Mouse (Mus musculus): ENCODE measurements around the gene Gm6588. TPM values are rescaled to one million over a fixed set of nuclear protein-coding genes. Genes with fewer than 3 reads are reported as not detected.
"Not testable (repeated sequence)": the region's sequence is repeated elsewhere in the genome, so short reads cannot be mapped to it uniquely, and the experiment has no call there.

Gm6588 gene
- not detected in 2 replicates for polyA plus RNA-seq (2012)

DNA sequence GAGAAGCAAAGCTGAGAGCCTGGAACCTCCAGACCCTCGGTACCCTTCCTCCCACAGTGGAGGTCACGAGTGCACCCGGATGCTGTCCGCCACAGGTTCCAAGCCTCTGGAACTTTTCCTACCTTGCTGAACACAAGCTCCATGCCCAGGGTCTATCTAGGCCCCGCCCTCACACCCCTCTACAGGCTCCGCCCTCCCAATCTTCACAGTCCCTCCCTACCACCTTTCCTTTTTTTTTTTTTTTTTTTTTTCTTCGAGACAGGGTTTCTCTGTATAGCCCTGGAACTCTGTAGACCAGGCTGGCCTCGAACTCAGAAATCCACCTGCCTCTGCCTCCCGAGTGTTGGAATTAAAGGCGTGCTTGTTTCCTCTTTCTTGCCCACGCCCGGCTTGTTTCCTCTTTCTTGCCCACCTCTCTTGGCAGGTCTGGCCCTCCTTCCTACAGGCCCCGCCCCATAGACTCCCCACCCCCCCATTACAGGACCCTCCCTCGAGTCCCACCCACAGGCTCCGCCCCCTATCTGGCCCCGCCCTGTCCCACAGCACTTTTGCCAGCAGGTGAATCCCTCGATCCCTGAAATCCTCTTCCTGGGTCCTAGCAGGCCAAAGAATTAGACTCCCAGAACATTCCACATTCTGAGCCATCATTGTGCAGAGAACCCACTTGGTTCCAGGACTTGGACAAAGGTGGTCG, at the start of gene Gm6588:
Gm6588 (plus strand) TSS at position 680 of the 694 bp plus-strand sequence.
- Histone ChIP-seq H3K4me3 (replicated peaks) (no peak within 1 kb of the TSS), H3K9me3 (ENCODE audit: control insufficient read depth, low read length) (no peaks in the 10 kb centered on the region), H3K4me1 (ENCODE audit: control insufficient read depth) (no peaks in the 10 kb centered on the region), H3K36me3 (ENCODE audit: control insufficient read depth) (no peaks in the 10 kb centered on the region), H3K27me3 (ENCODE audit: control insufficient read depth) (no peaks in the 10 kb centered on the region; the same call in 1 of the 2 replicates)
- TF ChIP-seq GATA1 (IDR thresholded peaks at IDR 0.05; ENCODE audit: low read length) (no peak), TAL1 (IDR thresholded peaks at IDR 0.05; ENCODE audit: low read length) (no peak)

DNA sequence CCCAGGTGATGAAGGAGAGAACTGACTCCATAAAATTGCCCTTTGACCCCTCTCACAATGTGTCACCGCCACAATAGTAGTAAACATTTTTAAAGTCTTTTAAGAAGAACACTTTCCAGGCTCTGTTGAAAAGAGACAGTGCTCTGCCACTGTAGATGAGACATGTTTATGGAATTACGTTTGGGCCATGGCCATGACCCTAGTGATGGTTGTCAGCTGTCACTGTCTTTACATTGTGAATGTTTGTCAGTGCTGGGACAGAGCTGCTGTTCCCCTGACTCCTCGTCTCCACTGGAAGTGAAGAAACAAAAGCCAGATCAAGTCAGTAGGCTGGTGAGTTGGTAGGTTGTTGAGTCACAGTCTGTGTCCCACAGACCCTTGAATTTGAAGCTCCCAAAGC, 46.8 kb upstream of the Gm6588 start:
- H3K27me3 ChIP-seq (ENCODE audit: control insufficient read depth): no peaks in the 10 kb centered on the region; the same call in none of the 2 replicates
- peaks cover 4% of the 10 kb centered on the region for H3K9me3 ChIP-seq (ENCODE audit: control insufficient read depth, low read length)
- no peaks in the 10 kb centered on the region for H3K36me3 ChIP-seq (ENCODE audit: control insufficient read depth)
- H3K4me3 ChIP-seq (replicated peaks): no peak overlapping the region
- no peaks in the 10 kb centered on the region for H3K4me1 ChIP-seq (ENCODE audit: control insufficient read depth)
- TF ChIP-seq GATA1 (IDR thresholded peaks at IDR 0.05; ENCODE audit: low read length): no peak

DNA sequence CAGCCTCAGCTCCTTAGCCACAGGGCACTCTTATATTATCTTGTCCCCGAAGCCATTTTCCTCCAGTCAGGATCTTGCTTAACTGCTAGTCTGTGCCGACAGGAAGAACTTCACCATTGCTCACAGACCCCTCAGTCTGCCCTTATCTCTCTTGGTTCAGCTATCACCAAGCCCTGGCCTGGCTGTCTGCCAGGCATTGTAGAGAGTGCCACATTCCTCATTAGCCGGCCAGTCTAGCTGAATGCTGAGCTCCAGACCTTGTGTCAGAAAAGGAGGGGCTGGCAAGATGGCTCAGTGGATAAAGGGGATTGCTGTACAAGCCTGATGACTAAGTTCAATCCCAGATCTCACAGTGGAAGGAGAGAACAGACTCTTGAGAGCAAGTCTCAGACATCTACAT, 43.2 kb upstream of the Gm6588 start:
- H3K27me3 ChIP-seq (ENCODE audit: control insufficient read depth): peaks cover 5% of the 10 kb centered on the region; the same call in 1 of the 2 replicates
- no peaks in the 10 kb centered on the region for H3K36me3 ChIP-seq (ENCODE audit: control insufficient read depth)
- no peak overlapping the region for H3K4me3 ChIP-seq (replicated peaks)
- H3K4me1 ChIP-seq (ENCODE audit: control insufficient read depth): no peaks in the 10 kb centered on the region
- TF ChIP-seq GATA1 (IDR thresholded peaks at IDR 0.05; ENCODE audit: low read length): no peak
- peaks cover 4% of the 10 kb centered on the region for H3K9me3 ChIP-seq (ENCODE audit: control insufficient read depth, low read length)

DNA sequence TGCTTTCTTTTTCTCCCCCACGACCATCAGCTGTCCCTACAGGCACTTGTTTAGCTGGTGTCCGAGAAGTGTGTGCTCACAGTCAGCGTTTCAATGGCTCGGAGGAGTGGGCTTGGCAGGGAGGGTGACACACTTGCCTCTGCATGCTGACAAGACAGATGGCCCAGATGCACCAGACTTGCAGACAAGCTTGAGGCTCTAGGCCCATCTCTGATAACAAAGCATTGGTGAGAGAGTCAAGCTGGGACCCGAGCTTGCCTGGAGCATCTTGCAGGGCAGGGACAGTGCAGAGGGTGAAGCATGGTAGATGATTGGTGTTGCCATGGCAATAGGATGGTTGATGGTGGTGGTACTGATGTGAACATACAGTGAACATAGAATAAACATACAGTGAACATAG, 40.0 kb upstream of the Gm6588 start:
- Histone ChIP-seq H3K27me3 (ENCODE audit: control insufficient read depth) (peaks cover 18% of the 10 kb centered on the region), H3K4me1 (ENCODE audit: control insufficient read depth) (0 out of 2 replicates have a peak, but pooled peaks cover 2% of the 10 kb centered on the region), H3K4me3 (replicated peaks) (no peak overlapping the region), H3K9me3 (ENCODE audit: control insufficient read depth, low read length) (peaks cover 6% of the 10 kb centered on the region), H3K36me3 (ENCODE audit: control insufficient read depth) (no peaks in the 10 kb centered on the region)
- no peak for TF ChIP-seq TAL1 (IDR thresholded peaks at IDR 0.05; ENCODE audit: low read length)
- TF ChIP-seq GATA1 (IDR thresholded peaks at IDR 0.05; ENCODE audit: low read length): no peak

DNA sequence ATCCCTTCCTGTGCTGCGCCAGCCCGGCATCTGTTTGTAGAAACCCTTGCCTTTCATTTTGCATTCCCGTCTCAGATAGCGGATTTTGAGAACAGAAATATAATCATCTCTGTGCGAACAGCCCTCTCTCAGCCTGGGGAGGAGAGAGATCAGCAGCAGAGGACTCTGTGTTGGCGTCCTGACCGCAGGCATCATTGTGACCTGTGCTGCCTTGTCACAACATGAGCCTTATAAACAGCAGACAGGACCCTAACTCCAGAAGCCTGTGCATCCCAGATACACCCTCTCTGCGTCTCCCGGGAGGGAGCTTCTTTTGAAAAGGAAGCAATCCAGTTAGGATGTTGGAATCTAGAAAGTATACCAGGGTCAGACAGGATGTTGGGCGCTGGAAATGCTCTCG, 38.2 kb upstream of the Gm6588 start:
- Histone ChIP-seq H3K4me3 (replicated peaks) (no peak overlapping the region), H3K36me3 (ENCODE audit: control insufficient read depth) (no peaks in the 10 kb centered on the region), H3K4me1 (ENCODE audit: control insufficient read depth) (0 out of 2 replicates have a peak, but pooled peaks cover 2% of the 10 kb centered on the region), H3K9me3 (ENCODE audit: control insufficient read depth, low read length) (peaks cover 6% of the 10 kb centered on the region), H3K27me3 (ENCODE audit: control insufficient read depth) (peaks cover 18% of the 10 kb centered on the region)
- no peak for TF ChIP-seq GATA1 (IDR thresholded peaks at IDR 0.05; ENCODE audit: low read length)
- TF ChIP-seq TAL1 (IDR thresholded peaks at IDR 0.05; ENCODE audit: low read length): no peak

DNA sequence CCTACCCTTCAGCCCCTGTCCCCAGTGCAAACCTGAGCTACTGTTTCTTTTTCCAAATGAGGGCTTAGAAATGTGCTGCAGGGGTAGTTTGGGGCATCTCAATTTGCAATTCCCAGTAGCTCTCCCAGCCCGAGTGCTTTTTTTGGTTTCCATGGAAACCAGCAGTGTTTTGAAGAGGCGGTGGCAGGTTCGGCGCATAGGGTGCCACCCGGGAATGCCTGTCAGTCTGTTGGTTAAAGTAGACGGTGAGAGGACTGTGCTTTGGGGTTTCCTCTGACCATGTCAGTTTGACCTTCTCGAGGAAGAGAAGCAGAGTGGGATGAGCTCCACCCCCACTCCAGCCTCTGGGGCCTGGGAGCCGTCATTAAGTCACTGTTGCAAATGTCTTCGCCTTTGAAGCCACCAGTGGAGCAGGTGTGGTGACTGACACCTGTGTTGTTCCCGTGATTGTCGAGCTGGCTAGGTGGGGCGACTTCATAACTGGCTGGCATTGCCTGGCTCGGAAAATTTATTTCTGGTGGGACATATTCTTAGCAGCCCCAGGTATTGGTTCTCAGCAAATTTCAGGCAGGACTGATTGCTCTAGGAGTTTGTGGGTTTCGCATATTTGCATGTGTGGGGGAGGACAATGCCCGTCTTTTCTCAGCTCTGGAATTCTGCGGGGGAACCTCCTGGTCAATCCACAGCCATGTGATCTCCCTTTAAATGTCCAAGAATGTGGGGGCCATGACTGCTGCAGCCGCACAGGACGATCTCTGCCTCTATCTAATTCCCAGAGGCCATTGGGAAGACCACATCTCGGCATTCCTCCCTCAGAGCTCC, 37.5 kb upstream of the Gm6588 start:
- Histone ChIP-seq H3K4me1 (ENCODE audit: control insufficient read depth) (0 out of 2 replicates have a peak, but pooled peaks cover 2% of the 10 kb centered on the region), H3K9me3 (ENCODE audit: control insufficient read depth, low read length) (peaks cover 2% of the 10 kb centered on the region), H3K27me3 (ENCODE audit: control insufficient read depth) (peaks cover 18% of the 10 kb centered on the region), H3K36me3 (ENCODE audit: control insufficient read depth) (no peaks in the 10 kb centered on the region), H3K4me3 (replicated peaks) (no peak overlapping the region)
- TF ChIP-seq GATA1 (IDR thresholded peaks at IDR 0.05; ENCODE audit: low read length) (no peak), TAL1 (IDR thresholded peaks at IDR 0.05; ENCODE audit: low read length) (no peak)

DNA sequence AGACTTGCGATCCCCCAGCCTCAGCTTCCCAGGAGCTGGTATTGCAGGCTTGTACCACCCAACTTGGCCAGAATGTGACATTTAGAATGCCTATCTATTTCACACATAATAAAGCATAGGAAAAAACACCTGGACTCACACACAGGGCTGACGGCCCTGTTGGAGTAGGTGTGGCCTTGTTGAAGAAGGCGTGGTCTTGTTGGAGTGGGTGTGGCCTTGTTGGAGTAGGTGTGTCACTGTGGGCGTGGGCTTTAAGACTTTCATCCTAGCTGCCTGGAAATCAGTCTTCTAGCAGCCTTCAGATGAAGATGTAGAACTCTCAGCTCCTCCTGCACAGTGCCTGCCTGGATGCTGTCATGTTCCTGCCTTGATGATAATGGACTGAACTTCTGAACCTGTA, 36.4 kb upstream of the Gm6588 start:
- H3K4me3 ChIP-seq (replicated peaks); H3K36me3 ChIP-seq (ENCODE audit: control insufficient read depth); H3K9me3 ChIP-seq (ENCODE audit: control insufficient read depth, low read length); H3K4me1 ChIP-seq (ENCODE audit: control insufficient read depth): not testable (repeated sequence)
- peaks cover 18% of the 10 kb centered on the region for H3K27me3 ChIP-seq (ENCODE audit: control insufficient read depth)

DNA sequence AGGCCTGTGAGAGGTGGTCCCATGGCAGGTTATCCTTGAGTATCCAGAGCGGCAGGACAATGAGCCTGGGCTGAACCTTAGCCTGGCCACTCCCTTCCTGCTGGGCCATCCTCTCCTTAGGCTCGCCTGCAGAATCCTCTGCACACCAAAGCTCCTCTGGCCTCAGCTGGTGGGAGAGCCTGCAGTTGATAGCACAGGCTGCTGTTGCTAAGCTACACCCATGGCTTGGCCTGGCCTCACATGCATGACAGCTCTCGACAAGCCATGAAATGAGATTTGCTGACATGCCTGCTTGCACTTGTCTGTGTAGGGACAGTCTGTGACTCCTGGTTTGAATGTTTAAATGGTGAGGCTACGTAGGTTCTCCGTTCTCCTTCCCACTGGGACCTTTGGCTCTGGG, 32.6 kb upstream of the Gm6588 start:
- H3K9me3 ChIP-seq (ENCODE audit: control insufficient read depth, low read length): peaks cover 2% of the 10 kb centered on the region; the same call in 1 of the 2 replicates
- peaks cover 12% of the 10 kb centered on the region for H3K27me3 ChIP-seq (ENCODE audit: control insufficient read depth)
- TF ChIP-seq GATA1 (IDR thresholded peaks at IDR 0.05; ENCODE audit: low read length) (no peak), TAL1 (IDR thresholded peaks at IDR 0.05; ENCODE audit: low read length) (no peak)
- no peak overlapping the region for H3K4me3 ChIP-seq (replicated peaks)
- no peaks in the 10 kb centered on the region for H3K36me3 ChIP-seq (ENCODE audit: control insufficient read depth)
- 0 out of 2 replicates have a peak, but pooled peaks cover 2% of the 10 kb centered on the region for H3K4me1 ChIP-seq (ENCODE audit: control insufficient read depth)

DNA sequence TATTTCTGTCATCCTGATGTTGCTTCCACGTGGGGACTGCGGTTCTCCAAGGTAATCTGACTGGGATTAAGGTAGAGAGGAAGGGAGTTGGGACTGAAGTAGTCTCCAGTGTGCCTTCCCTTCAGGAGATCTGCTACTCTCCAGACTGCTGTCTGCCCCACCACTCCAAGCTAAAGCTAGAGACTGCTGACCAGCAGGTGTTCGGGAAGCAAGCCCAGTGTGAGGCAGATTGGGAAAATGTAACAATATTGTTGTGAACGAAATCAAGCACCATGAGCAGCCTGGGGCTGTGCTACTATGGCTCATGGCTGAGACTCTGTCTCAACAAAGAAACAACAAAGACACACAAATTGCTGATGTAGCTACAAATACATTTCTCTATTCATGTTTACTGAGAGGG, 31.2 kb upstream of the Gm6588 start:
- Histone ChIP-seq H3K4me1 (ENCODE audit: control insufficient read depth) (no peaks in the 10 kb centered on the region), H3K36me3 (ENCODE audit: control insufficient read depth) (no peaks in the 10 kb centered on the region), H3K27me3 (ENCODE audit: control insufficient read depth) (no peaks in the 10 kb centered on the region; the same call in 1 of the 2 replicates), H3K4me3 (replicated peaks) (no peak overlapping the region), H3K9me3 (ENCODE audit: control insufficient read depth, low read length) (no peaks in the 10 kb centered on the region)
- no peak for TF ChIP-seq TAL1 (IDR thresholded peaks at IDR 0.05; ENCODE audit: low read length)
- TF ChIP-seq GATA1 (IDR thresholded peaks at IDR 0.05; ENCODE audit: low read length): no peak

All from erythroblast, embryonic 14.5 days (primary cell).